Mouse (Mus musculus) midbrain, embryonic 15.5 days (tissue): ENCODE measurements at regions not wholly inside any gene's neighbourhood (a gene's known extent, or its start where the extent isn't known, plus 50 kb on each side); places are given as distances from the start of the nearest gene placed in this dataset.

Source experiments
- ATAC-seq: fragments of 200-750 bp; cut with Nextera tagmentation; replicated peaks from 2 replicates; pipeline ENCODE4 v1.8.0; 2017; ENCODE audit warnings: moderate TSS enrichment
- H3K27ac ChIP-seq: fragments of 300-500 bp; sonication (generic); 2 replicates; pipeline ENCODE4 v1.5.1; 2015; ENCODE audit warnings: mild to moderate bottlenecking, inconsistent platforms
- H3K27me3 ChIP-seq: fragments of 300-500 bp; sonication (generic); replicated peaks from 2 replicates; pipeline ENCODE4 v1.6.1; 2015; ENCODE audit warnings: inconsistent platforms
- H3K36me3 ChIP-seq: fragments of 300-500 bp; sonication (generic); replicated peaks from 2 replicates; pipeline ENCODE4 v1.6.1; 2015; ENCODE audit warnings: inconsistent platforms
- H3K4me1 ChIP-seq: fragments of 300-500 bp; sonication (generic); 2 replicates; pipeline ENCODE4 v1.6.1; 2015; ENCODE audit warnings: inconsistent platforms
- H3K4me2 ChIP-seq: fragments of 300-500 bp; sonication (generic); 2 replicates; pipeline ENCODE4 v1.6.1; 2015; ENCODE audit warnings: inconsistent platforms, mild to moderate bottlenecking, moderate library complexity
- H3K4me3 ChIP-seq: fragments of 300-500 bp; sonication (generic); 2 replicates; pipeline ENCODE4 v1.5.1; 2015; ENCODE audit warnings: mild to moderate bottlenecking, inconsistent platforms
- H3K9ac ChIP-seq: fragments of 300-500 bp; sonication (generic); 2 replicates; pipeline ENCODE4 v1.6.1; 2015; ENCODE audit warnings: mild to moderate bottlenecking, inconsistent platforms
- H3K9me3 ChIP-seq: fragments of 300-500 bp; sonication (generic); 2 replicates; pipeline ENCODE4 v1.6.1; 2016; ENCODE audit warnings: inconsistent platforms
- WGBS: fragments of 180-500 bp; shearing (Covaris S2); methylation state at CpG from one replicate; pipeline ENCODE4 v1.1.7; 2015; ENCODE audit warnings: mixed read lengths; 5-methylcytosine and 5-hydroxymethylcytosine counted together

GRCm38 (mm10) chr16:5534385-5534784 is 278.6 kb upstream of the Eef2kmt start:
- H3K9ac ChIP-seq, result no peak overlapping the region
- peaks cover 37% of the 10 kb centered on the region for H3K4me1 ChIP-seq
- H3K9me3 ChIP-seq, result no peaks in the 10 kb centered on the region
- H3K36me3 ChIP-seq, result no peaks in the 10 kb centered on the region
- WGBS, result 62% methylated on average over 3 of the region's 3 CpGs
- no peak overlapping the region for H3K4me2 ChIP-seq
- H3K4me3 ChIP-seq, result no peak overlapping the region
- H3K27ac ChIP-seq, result no peak overlapping the region
- no peak for ATAC-seq
- H3K27me3 ChIP-seq, result 0 out of 2 replicates have a peak, but pooled peaks cover 3% of the 10 kb centered on the region

DNA sequence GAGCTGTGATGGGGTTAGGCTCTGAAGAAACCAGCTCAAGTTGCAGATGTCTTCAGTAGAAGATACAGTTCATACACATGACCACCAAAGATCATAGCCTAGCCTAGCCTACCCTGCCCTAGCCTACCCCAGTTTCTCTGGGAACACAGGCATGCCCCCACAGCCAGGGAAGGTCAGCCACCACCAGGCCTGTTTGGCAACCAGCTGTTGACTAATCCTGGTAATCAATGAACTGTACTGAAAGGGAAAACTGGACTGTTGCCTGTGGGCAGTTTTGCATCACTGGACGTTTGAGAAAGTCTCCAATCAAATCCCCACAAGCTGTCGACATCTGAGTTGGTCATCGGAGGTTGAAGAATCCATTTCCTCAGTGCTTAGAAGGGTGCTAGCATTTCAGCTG is 276.5 kb upstream of the Eef2kmt start:
- Histone ChIP-seq H3K4me3 (no peak overlapping the region), H3K27ac (no peak overlapping the region), H3K36me3 (no peaks in the 10 kb centered on the region), H3K4me2 (no peak overlapping the region), H3K27me3 (0 out of 2 replicates have a peak, but pooled peaks cover 3% of the 10 kb centered on the region), H3K4me1 (peaks cover 31% of the 10 kb centered on the region), H3K9me3 (no peaks in the 10 kb centered on the region), H3K9ac (no peak overlapping the region)
- WGBS, result 81% methylated on average over 3 of the region's 3 CpGs
- no peak for ATAC-seq

GRCm38 (mm10) chr16:5529823-5530222 is 274.0 kb upstream of the Eef2kmt start:
- Histone ChIP-seq H3K27me3 (no peaks in the 10 kb centered on the region), H3K9ac (no peak overlapping the region), H3K9me3 (no peaks in the 10 kb centered on the region), H3K4me1 (peaks cover 6% of the 10 kb centered on the region), H3K36me3 (no peaks in the 10 kb centered on the region), H3K4me2 (no peak overlapping the region), H3K27ac (no peak overlapping the region), H3K4me3 (no peak overlapping the region)
- WGBS, result 91% methylated on average over 2 of the region's 2 CpGs
- ATAC-seq, result no peak

- H3K4me2 ChIP-seq, result no peak overlapping the region
- 68% methylated on average over 4 of the region's 4 CpGs for WGBS
- no peaks in the 10 kb centered on the region for H3K4me1 ChIP-seq
- H3K9me3 ChIP-seq, result no peaks in the 10 kb centered on the region
- no peak overlapping the region for H3K27ac ChIP-seq
- ATAC-seq, result no peak
- no peaks in the 10 kb centered on the region for H3K27me3 ChIP-seq
- H3K9ac ChIP-seq, result no peak overlapping the region
- H3K4me3 ChIP-seq, result no peak overlapping the region
- H3K36me3 ChIP-seq, result no peaks in the 10 kb centered on the region
Measured at GRCm38 (mm10) chr16:5527936-5528335, 272.2 kb upstream of the Eef2kmt start.

- Histone ChIP-seq H3K4me3 (no peak overlapping the region), H3K9ac (no peak overlapping the region), H3K4me2 (no peak overlapping the region), H3K9me3 (no peaks in the 10 kb centered on the region), H3K4me1 (no peaks in the 10 kb centered on the region), H3K36me3 (no peaks in the 10 kb centered on the region), H3K27me3 (no peaks in the 10 kb centered on the region), H3K27ac (no peak overlapping the region)
- ATAC-seq, result no peak
- 86% methylated on average over 5 of the region's 5 CpGs for WGBS
Measured at GRCm38 (mm10) chr16:5524375-5524774, 268.6 kb upstream of the Eef2kmt start.

DNA sequence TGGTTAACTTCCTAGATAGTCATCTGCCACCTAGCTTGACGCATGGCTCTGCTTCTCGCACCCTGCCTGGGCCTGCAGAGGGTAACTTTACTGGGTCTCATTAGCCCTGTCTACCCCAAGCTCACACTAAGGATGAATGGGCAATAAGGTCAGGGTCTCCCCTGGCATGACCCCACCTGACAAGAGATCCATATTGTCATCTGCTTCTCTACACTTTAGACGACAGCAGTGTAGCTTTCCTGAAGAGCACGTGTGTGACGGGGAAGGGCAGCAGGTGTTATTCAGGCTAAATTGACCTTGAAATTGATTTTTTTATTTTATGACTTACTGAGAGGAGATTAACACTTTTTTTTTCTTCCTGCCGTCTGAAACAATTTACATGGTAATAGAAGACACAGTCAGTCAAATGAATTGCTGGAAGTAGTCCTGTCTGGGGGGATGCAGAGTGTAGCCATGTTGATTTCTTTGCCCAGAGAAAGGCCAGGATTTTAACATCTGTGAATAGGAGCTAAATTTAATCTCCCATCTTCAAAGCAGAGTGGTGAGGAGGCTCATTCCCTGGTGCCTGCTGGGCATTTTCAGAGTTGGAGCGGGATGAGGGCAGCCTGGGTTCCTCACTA is 267.7 kb upstream of the Eef2kmt start:
- WGBS, result 40% methylated on average over 7 of the region's 7 CpGs
- Histone ChIP-seq H3K4me1 (no peaks in the 10 kb centered on the region), H3K4me3 (no peak overlapping the region), H3K4me2 (no peak overlapping the region), H3K9me3 (no peaks in the 10 kb centered on the region), H3K27ac (peak overlapping the region; percentile 53; the same call in 1 of the 2 replicates), H3K9ac (no peak overlapping the region), H3K27me3 (no peaks in the 10 kb centered on the region), H3K36me3 (no peaks in the 10 kb centered on the region)
- no peak; the same call in 1 of the 2 replicates for ATAC-seq

DNA sequence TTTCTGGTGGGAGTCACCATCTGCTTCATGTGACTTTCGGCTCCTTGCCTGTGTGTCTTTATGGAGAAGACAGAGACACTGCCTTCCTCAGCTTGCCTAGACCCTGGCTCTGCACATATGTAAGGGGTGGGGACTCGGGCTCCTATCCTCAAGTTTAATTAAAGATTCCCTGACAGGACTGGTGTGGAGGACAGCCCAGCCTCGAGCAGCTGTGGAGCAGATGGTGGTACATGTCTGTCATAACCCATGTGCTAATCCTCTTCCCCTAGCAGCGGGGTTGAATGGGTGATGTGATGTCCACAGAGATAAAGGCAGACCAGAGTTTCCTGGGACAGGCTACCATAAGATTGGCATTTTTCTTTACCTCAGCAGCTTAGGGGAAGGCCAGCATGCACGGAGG is 262.0 kb upstream of the Eef2kmt start:
- Histone ChIP-seq H3K4me3 (no peak overlapping the region), H3K4me1 (peaks cover 4% of the 10 kb centered on the region), H3K27me3 (no peaks in the 10 kb centered on the region), H3K27ac (no peak overlapping the region), H3K9ac (no peak overlapping the region), H3K36me3 (no peaks in the 10 kb centered on the region), H3K4me2 (no peak overlapping the region), H3K9me3 (no peaks in the 10 kb centered on the region)
- WGBS, result 58% methylated on average over 5 of the region's 5 CpGs
- ATAC-seq, result no peak

DNA sequence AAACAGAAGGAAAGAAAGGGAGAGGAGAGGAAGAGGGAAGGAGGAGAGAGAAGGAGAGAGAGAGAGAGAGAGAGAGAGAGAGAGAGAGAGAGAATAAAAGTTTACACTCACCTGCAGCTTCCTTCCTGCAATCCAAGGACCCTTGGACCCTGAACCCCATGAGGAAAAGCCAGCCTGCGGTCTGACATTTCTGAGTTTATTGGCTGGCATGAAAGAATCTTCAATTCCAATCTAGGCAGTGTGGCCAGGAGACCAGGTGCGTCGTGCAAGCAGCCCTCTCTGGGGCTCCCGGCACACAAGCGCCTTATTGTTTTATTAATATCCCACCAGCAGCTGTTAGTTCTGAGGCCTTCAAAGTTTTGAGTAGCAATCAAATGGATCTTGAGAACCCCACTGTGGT is 260.1 kb upstream of the Eef2kmt start:
- H3K4me1 ChIP-seq, result peaks cover 4% of the 10 kb centered on the region
- no peaks in the 10 kb centered on the region for H3K27me3 ChIP-seq
- 71% methylated on average over 5 of the region's 5 CpGs for WGBS

GRCm38 (mm10) chr16:5507261-5507660 is 251.5 kb upstream of the Eef2kmt start:
- H3K9ac ChIP-seq, result no peak overlapping the region
- 69% methylated on average over 8 of the region's 8 CpGs for WGBS
- no peak overlapping the region for H3K4me3 ChIP-seq

More for the DNA sequence above, 260.1 kb upstream of the Eef2kmt start:
- H3K36me3 ChIP-seq, result no peaks in the 10 kb centered on the region
- no peak overlapping the region for H3K4me3 ChIP-seq
- no peak overlapping the region for H3K27ac ChIP-seq
- no peaks in the 10 kb centered on the region for H3K9me3 ChIP-seq
- H3K4me2 ChIP-seq, result no peak overlapping the region
- H3K9ac ChIP-seq, result no peak overlapping the region
- ATAC-seq, result no peak

GRCm38 (mm10) chr16:5501961-5502360 is 246.2 kb upstream of the Eef2kmt start:
- Histone ChIP-seq H3K4me3 (no peak overlapping the region), H3K4me1 (no peaks in the 10 kb centered on the region), H3K9ac (no peak overlapping the region), H3K27me3 (no peaks in the 10 kb centered on the region; the same call in 1 of the 2 replicates), H3K4me2 (no peak overlapping the region), H3K9me3 (no peaks in the 10 kb centered on the region), H3K36me3 (no peaks in the 10 kb centered on the region), H3K27ac (no peak overlapping the region)
- 95% methylated on average over 7 of the region's 7 CpGs for WGBS
- ATAC-seq, result no peak

More at GRCm38 (mm10) chr16:5507261-5507660, 251.5 kb upstream of the Eef2kmt start:
- H3K27me3 ChIP-seq, result no peaks in the 10 kb centered on the region
- no peaks in the 10 kb centered on the region for H3K9me3 ChIP-seq
- 0 out of 2 replicates have a peak overlapping the region, but pooled peaks have one; percentile 12 for H3K27ac ChIP-seq
- ATAC-seq, result no peak
- no peak overlapping the region for H3K4me2 ChIP-seq
- H3K4me1 ChIP-seq, result 0 out of 2 replicates have a peak, but pooled peaks cover 4% of the 10 kb centered on the region
- H3K36me3 ChIP-seq, result no peaks in the 10 kb centered on the region

GRCm38 (mm10) chr16:5496051-5496685 is 240.4 kb upstream of the Eef2kmt start:
- Histone ChIP-seq H3K4me3 (no peak overlapping the region), H3K27me3 (no peaks in the 10 kb centered on the region; the same call in 1 of the 2 replicates), H3K9me3 (no peaks in the 10 kb centered on the region), H3K4me1 (no peaks in the 10 kb centered on the region), H3K9ac (no peak overlapping the region), H3K36me3 (no peaks in the 10 kb centered on the region), H3K4me2 (no peak overlapping the region), H3K27ac (no peak overlapping the region)
- ATAC-seq, result no peak
- 41% methylated on average over 2 of the region's 2 CpGs for WGBS

DNA sequence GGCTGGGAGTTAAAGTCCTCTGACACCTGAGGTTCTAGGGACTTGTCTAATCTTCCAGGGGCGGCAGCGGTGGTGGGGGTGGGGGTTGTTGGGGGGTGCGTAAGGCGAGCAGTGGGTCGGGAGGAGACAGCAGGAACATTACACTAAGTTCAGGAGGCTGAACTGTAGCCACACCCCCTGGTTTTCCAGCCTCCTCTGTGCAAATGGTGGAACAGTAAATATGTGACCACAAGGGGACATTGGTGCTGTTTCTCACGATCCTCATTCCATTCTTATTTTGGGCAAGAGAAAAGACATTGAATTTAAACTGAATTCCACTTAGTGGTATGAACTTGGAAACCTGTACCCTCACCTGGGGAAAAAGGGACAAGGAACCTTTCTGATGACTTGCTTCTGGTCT is 237.6 kb upstream of the Eef2kmt start:
- Histone ChIP-seq H3K36me3 (no peaks in the 10 kb centered on the region), H3K27ac (no peak overlapping the region), H3K4me1 (no peaks in the 10 kb centered on the region), H3K9ac (no peak overlapping the region), H3K4me3 (no peak overlapping the region), H3K4me2 (no peak overlapping the region), H3K9me3 (no peaks in the 10 kb centered on the region), H3K27me3 (no peaks in the 10 kb centered on the region)
- 42% methylated on average over 6 of the region's 6 CpGs for WGBS
- no peak for ATAC-seq

GRCm38 (mm10) chr16:5487259-5487658 is 231.5 kb upstream of the Eef2kmt start:
- H3K4me1 ChIP-seq, result no peaks in the 10 kb centered on the region
- H3K27ac ChIP-seq, result no peak overlapping the region
- H3K4me3 ChIP-seq, result no peak overlapping the region
- WGBS, result 82% methylated on average over 3 of the region's 3 CpGs
- ATAC-seq, result no peak
- H3K9me3 ChIP-seq, result no peaks in the 10 kb centered on the region
- H3K9ac ChIP-seq, result no peak overlapping the region
- H3K27me3 ChIP-seq, result no peaks in the 10 kb centered on the region
- no peaks in the 10 kb centered on the region for H3K36me3 ChIP-seq
- no peak overlapping the region for H3K4me2 ChIP-seq
